Mouse (Mus musculus): ENCODE measurements at regions not wholly inside any gene's neighbourhood (a gene's known extent, or its start where the extent isn't known, plus 50 kb on each side); places are given as distances from the start of the nearest gene placed in this dataset.

DNA sequence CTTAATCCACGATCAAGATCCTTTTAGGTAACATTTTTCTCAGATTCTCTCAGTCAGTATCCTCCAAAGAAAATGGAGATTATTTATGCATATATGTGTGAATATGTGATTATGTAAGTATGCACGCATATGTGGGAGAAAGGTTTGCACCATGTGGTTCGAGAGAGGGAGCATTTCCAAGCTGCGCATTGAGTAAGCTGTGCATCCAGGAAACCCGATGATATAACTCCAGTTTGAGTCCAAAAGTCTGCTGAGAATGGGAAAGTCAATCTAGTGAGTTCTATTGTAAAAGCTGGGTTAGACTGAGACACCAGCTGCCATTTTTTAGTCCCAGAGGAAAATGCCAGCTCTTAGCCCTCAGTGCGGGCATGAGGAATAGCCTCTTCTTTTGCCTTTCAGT lies 89.9 kb upstream of the Krr1 start:
- Histone ChIP-seq H3K27ac (replicated peaks; ENCODE audit: low read depth, low read length) (no peak overlapping the region), H3K4me3 (ENCODE audit: low read depth, low read length) (no peak overlapping the region), H3K36me3 (ENCODE audit: control insufficient read depth, insufficient read depth, low read length) (no peaks in the 10 kb centered on the region), H3K4me2 (ENCODE audit: low read depth, low read length) (no peak overlapping the region), H3K9ac (ENCODE audit: low read depth, low read length) (no peak overlapping the region), H3K27me3 (replicated peaks; ENCODE audit: control insufficient read depth, insufficient read depth, low read length) (no peaks in the 10 kb centered on the region), H3K9me3 (ENCODE audit: control insufficient read depth, low read length) (no peaks in the 10 kb centered on the region), H3K4me1 (ENCODE audit: control insufficient read depth, insufficient read depth, low read length) (no peaks in the 10 kb centered on the region; the same call in 1 of the 2 replicates)
- DNase-seq (ENCODE audit: low spot score) (no peak), ATAC-seq (ENCODE audit: low read depth) (no peak)
- WGBS = 89% methylated on average over 6 of the region's 6 CpGs

DNA sequence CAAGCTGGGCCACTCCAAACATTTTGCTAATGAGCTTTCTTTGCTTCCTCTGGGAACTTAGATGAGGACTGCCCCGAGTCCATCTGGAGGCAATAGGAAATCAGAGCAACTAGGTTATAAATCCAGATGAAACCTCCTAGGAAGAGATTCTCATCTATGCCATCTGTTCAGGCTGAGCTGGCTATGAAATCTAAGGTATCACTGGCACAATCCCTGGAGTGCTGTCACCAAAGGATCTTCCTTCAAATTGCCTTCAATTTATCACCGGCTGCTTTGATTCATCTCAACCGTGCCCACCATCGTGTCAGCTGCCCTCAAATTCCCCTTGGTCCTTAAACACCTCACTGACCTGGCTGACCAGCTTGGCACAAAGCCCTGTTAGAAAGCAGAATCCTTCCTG lies 87.8 kb upstream of the Krr1 start:
- H3K27ac ChIP-seq (replicated peaks; ENCODE audit: low read depth, low read length) = no peak overlapping the region
- 68% methylated on average over 4 of the region's 4 CpGs for WGBS
- H3K36me3 ChIP-seq (ENCODE audit: control insufficient read depth, insufficient read depth, low read length) = no peaks in the 10 kb centered on the region
- H3K4me2 ChIP-seq (ENCODE audit: low read depth, low read length) = no peak overlapping the region
- no peak overlapping the region for H3K9ac ChIP-seq (ENCODE audit: low read depth, low read length)
- H3K4me3 ChIP-seq (ENCODE audit: low read depth, low read length) = no peak overlapping the region
- no peaks in the 10 kb centered on the region for H3K9me3 ChIP-seq (ENCODE audit: control insufficient read depth, low read length)
- no peak for ATAC-seq (ENCODE audit: low read depth)
- no peaks in the 10 kb centered on the region; the same call in 1 of the 2 replicates for H3K4me1 ChIP-seq (ENCODE audit: control insufficient read depth, insufficient read depth, low read length)
- DNase-seq (ENCODE audit: low spot score) = no peak
- no peaks in the 10 kb centered on the region for H3K27me3 ChIP-seq (replicated peaks; ENCODE audit: control insufficient read depth, insufficient read depth, low read length)

- Histone ChIP-seq H3K27ac (replicated peaks; ENCODE audit: low read depth, low read length) (no peak overlapping the region), H3K4me2 (ENCODE audit: low read depth, low read length) (no peak overlapping the region), H3K36me3 (ENCODE audit: control insufficient read depth, insufficient read depth, low read length) (no peaks in the 10 kb centered on the region), H3K9ac (ENCODE audit: low read depth, low read length) (no peak overlapping the region), H3K27me3 (replicated peaks; ENCODE audit: control insufficient read depth, insufficient read depth, low read length) (no peaks in the 10 kb centered on the region), H3K4me3 (ENCODE audit: low read depth, low read length) (no peak overlapping the region), H3K4me1 (ENCODE audit: control insufficient read depth, insufficient read depth, low read length) (peaks cover 10% of the 10 kb centered on the region), H3K9me3 (ENCODE audit: control insufficient read depth, low read length) (no peaks in the 10 kb centered on the region)
- ATAC-seq (ENCODE audit: low read depth) = no peak
- DNase-seq (ENCODE audit: low spot score) = no peak
- 92% methylated on average over 5 of the region's 5 CpGs for WGBS
These were observed 83.4 kb upstream of the Krr1 start for GRCm38 (mm10) chr10:111889111-111889510.

- Histone ChIP-seq H3K27ac (replicated peaks; ENCODE audit: low read depth, low read length) (peak overlapping the region; percentile 40; the same call in 1 of the 2 replicates), H3K4me3 (ENCODE audit: low read depth, low read length) (no peak overlapping the region), H3K4me1 (ENCODE audit: control insufficient read depth, insufficient read depth, low read length) (peaks cover 14% of the 10 kb centered on the region), H3K4me2 (ENCODE audit: low read depth, low read length) (no peak overlapping the region), H3K9ac (ENCODE audit: low read depth, low read length) (no peak overlapping the region), H3K27me3 (replicated peaks; ENCODE audit: control insufficient read depth, insufficient read depth, low read length) (no peaks in the 10 kb centered on the region), H3K9me3 (ENCODE audit: control insufficient read depth, low read length) (no peaks in the 10 kb centered on the region), H3K36me3 (ENCODE audit: control insufficient read depth, insufficient read depth, low read length) (no peaks in the 10 kb centered on the region)
- ATAC-seq (ENCODE audit: low read depth) (peak; percentile 15; the same call in 1 of the 2 replicates), DNase-seq (ENCODE audit: low spot score) (peak; percentile 61)
- 67% methylated on average over 5 of the region's 5 CpGs for WGBS
These were observed 79.0 kb upstream of the Krr1 start for GRCm38 (mm10) chr10:111893489-111893888.

- Histone ChIP-seq H3K9ac (ENCODE audit: low read depth, low read length) (no peak overlapping the region), H3K4me3 (ENCODE audit: low read depth, low read length) (no peak overlapping the region), H3K4me2 (ENCODE audit: low read depth, low read length) (no peak overlapping the region), H3K27me3 (replicated peaks; ENCODE audit: control insufficient read depth, insufficient read depth, low read length) (no peaks in the 10 kb centered on the region), H3K4me1 (ENCODE audit: control insufficient read depth, insufficient read depth, low read length) (peaks cover 14% of the 10 kb centered on the region), H3K27ac (replicated peaks; ENCODE audit: low read depth, low read length) (peak overlapping the region; percentile 40; the same call in 1 of the 2 replicates), H3K36me3 (ENCODE audit: control insufficient read depth, insufficient read depth, low read length) (no peaks in the 10 kb centered on the region), H3K9me3 (ENCODE audit: control insufficient read depth, low read length) (no peaks in the 10 kb centered on the region)
- 56% methylated on average over 8 of the region's 8 CpGs for WGBS
- peak; percentile 58 for DNase-seq (ENCODE audit: low spot score)
- peak; percentile 67; the same call in 1 of the 2 replicates for ATAC-seq (ENCODE audit: low read depth)
These were observed 78.5 kb upstream of the Krr1 start for GRCm38 (mm10) chr10:111893941-111894340.

DNA sequence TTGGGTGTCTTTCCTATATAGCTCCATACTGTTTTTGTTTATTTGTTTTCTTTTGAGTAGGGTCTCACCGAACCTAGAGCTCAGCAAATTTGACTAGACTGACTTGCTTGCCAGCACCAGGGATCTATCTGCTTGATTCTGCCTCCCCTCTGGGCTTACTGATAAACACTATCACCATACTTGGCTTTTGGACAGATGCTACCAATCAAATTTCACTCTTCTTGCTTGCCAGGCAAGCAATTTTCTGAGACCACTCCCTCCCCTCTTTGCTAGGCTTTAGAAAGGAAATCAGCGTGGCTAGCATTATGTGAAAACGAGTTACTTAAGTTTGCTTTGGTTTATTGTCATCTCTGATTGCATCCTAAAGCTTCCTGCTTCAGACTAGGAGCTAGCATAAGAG lies 75.1 kb upstream of the Krr1 start:
- H3K27ac ChIP-seq (replicated peaks; ENCODE audit: low read depth, low read length) = no peak overlapping the region
- H3K4me1 ChIP-seq (ENCODE audit: control insufficient read depth, insufficient read depth, low read length) = peaks cover 14% of the 10 kb centered on the region
- ATAC-seq (ENCODE audit: low read depth) (no peak), DNase-seq (ENCODE audit: low spot score) (no peak)
- H3K9ac ChIP-seq (ENCODE audit: low read depth, low read length) = no peak overlapping the region
- H3K27me3 ChIP-seq (replicated peaks; ENCODE audit: control insufficient read depth, insufficient read depth, low read length) = no peaks in the 10 kb centered on the region
- H3K36me3 ChIP-seq (ENCODE audit: control insufficient read depth, insufficient read depth, low read length) = no peaks in the 10 kb centered on the region
- WGBS = 47% methylated on average over 3 of the region's 3 CpGs
- H3K9me3 ChIP-seq (ENCODE audit: control insufficient read depth, low read length) = no peaks in the 10 kb centered on the region
- no peak overlapping the region for H3K4me3 ChIP-seq (ENCODE audit: low read depth, low read length)
- no peak overlapping the region for H3K4me2 ChIP-seq (ENCODE audit: low read depth, low read length)

DNA sequence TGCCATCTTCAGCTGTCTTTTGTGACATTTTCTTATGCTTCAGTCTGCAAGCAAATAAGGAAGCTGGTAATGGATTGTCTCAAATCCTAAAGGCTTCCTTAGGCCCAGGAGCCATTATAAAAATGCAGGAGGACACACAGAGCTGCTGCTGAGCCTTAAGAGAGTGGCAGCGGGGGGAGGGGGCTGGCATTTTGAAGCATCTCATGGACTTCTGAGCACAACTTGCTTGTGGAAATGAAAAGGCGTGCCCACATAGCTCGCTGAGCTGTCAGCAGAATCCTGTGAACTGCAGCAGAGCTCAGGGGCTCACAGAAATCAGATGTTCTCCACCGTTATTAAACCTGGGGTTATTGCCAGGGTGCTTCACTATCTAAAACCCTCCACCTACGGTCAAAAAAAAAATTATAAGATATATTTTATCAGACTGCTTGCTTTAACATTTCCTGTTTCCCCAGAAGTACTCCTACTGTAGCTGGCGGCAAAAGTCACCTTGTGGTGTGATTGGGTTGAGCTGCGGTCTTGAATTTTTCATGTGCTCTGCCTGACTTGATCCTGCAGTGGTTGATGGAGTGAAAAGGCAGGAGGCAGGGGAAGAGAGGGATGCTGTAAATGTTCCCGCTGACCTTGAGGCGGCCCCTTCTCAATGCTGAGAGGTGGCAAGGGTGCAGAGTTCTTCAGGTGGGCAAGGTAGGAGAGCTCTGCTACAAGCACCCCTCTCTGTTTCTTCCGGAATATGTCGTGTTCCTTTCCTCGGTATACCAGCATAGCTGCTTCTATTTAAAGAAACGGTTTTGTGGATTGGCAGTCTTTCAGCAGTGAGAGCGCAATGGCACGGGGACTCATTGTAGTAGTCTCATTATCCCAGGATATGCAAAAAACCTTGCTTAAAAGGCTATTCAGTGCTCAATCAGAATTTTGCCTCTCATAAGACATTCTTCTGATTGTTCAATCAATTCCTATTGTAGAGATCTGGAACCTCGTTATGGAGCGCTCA lies 71.4 kb upstream of the Krr1 start:
- no peaks in the 10 kb centered on the region for H3K9me3 ChIP-seq (ENCODE audit: control insufficient read depth, low read length)
- ATAC-seq (ENCODE audit: low read depth) (no peak), DNase-seq (ENCODE audit: low spot score) (no peak)
- no peak overlapping the region for H3K9ac ChIP-seq (ENCODE audit: low read depth, low read length)
- 66% methylated on average over 17 of the region's 17 CpGs for WGBS
- H3K36me3 ChIP-seq (ENCODE audit: control insufficient read depth, insufficient read depth, low read length) = no peaks in the 10 kb centered on the region
- no peaks in the 10 kb centered on the region for H3K4me1 ChIP-seq (ENCODE audit: control insufficient read depth, insufficient read depth, low read length)
- no peak overlapping the region for H3K27ac ChIP-seq (replicated peaks; ENCODE audit: low read depth, low read length)
- H3K4me2 ChIP-seq (ENCODE audit: low read depth, low read length) = no peak overlapping the region
- no peak overlapping the region for H3K4me3 ChIP-seq (ENCODE audit: low read depth, low read length)
- no peaks in the 10 kb centered on the region for H3K27me3 ChIP-seq (replicated peaks; ENCODE audit: control insufficient read depth, insufficient read depth, low read length)

DNA sequence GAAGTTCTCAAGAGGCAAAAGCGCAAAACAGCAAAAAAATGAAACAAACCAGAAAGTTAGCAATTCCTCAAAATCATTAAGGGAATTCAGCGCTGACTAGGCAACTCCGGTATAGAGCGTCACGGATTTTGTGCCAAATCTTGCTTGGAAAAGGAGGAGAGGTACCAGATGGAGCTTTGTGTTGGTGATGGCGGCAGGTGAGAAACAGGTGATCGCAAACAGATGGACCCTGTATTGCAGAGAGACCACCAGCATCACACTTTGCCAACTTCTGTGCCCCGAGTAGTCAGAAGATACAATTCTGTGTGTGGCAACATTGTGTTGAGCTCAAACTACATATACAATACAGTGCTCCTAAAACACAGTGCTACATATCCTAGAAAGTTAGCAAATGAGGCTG lies 68.5 kb upstream of the Krr1 start:
- DNase-seq (ENCODE audit: low spot score) (no peak), ATAC-seq (ENCODE audit: low read depth) (no peak)
- no peak overlapping the region for H3K27ac ChIP-seq (replicated peaks; ENCODE audit: low read depth, low read length)
- no peaks in the 10 kb centered on the region for H3K9me3 ChIP-seq (ENCODE audit: control insufficient read depth, low read length)
- H3K4me3 ChIP-seq (ENCODE audit: low read depth, low read length) = no peak overlapping the region
- no peak overlapping the region for H3K4me2 ChIP-seq (ENCODE audit: low read depth, low read length)
- H3K27me3 ChIP-seq (replicated peaks; ENCODE audit: control insufficient read depth, insufficient read depth, low read length) = no peaks in the 10 kb centered on the region
- no peak overlapping the region for H3K9ac ChIP-seq (ENCODE audit: low read depth, low read length)
- H3K36me3 ChIP-seq (ENCODE audit: control insufficient read depth, insufficient read depth, low read length) = no peaks in the 10 kb centered on the region
- no peaks in the 10 kb centered on the region for H3K4me1 ChIP-seq (ENCODE audit: control insufficient read depth, insufficient read depth, low read length)
- WGBS = 87% methylated on average over 8 of the region's 8 CpGs

- Histone ChIP-seq H3K4me3 (ENCODE audit: low read depth, low read length) (no peak overlapping the region), H3K27me3 (replicated peaks; ENCODE audit: control insufficient read depth, insufficient read depth, low read length) (no peaks in the 10 kb centered on the region), H3K36me3 (ENCODE audit: control insufficient read depth, insufficient read depth, low read length) (no peaks in the 10 kb centered on the region), H3K27ac (replicated peaks; ENCODE audit: low read depth, low read length) (no peak overlapping the region), H3K4me2 (ENCODE audit: low read depth, low read length) (no peak overlapping the region), H3K4me1 (ENCODE audit: control insufficient read depth, insufficient read depth, low read length) (no peaks in the 10 kb centered on the region), H3K9ac (ENCODE audit: low read depth, low read length) (no peak overlapping the region), H3K9me3 (ENCODE audit: control insufficient read depth, low read length) (no peaks in the 10 kb centered on the region)
- 83% methylated on average over 5 of the region's 5 CpGs for WGBS
- ATAC-seq (ENCODE audit: low read depth) (no peak), DNase-seq (ENCODE audit: low spot score) (no peak)
These were observed 64.6 kb upstream of the Krr1 start for GRCm38 (mm10) chr10:111907836-111908235.

Data from embryonic facial prominence, embryonic 14.5 days (tissue).